Mouse (Mus musculus) neutrophil, adult 83 days (primary cell): ENCODE results near the gene Twistnb. TPM values are rescaled to one million over a fixed set of nuclear protein-coding genes. Genes with fewer than 3 reads are reported as not detected.

Experiments
- total RNA-seq, 2 experiments: library from RNA; stranded (reverse); gene quantifications; one replicate each; pipeline ENCODE4 v1.2.4; 2023

The Twistnb gene
- total RNA-seq = 10 to 100 TPM; 15.4 to 17.1 TPM

GRCm38 (mm10) chr12:33429387-33430160, at the start of gene Twistnb:
Gene Twistnb, plus strand, starts transcription at chr12:33429635.

GRCm38 (mm10) chr12:33394804-33395623, 34.4 kb upstream of the Twistnb start, which contains the start of gene Efcab10:
Gene Efcab10, plus strand, starts transcription at chr12:33394854.

Other genes starting within 250 kb of the Twistnb start
- gene Efcab10, start 34.8 kb upstream of the Twistnb start, total RNA-seq = not detected